Mouse (Mus musculus) adrenal gland, adult 8-10 months (tissue): ENCODE measurements around the gene Pdxk. TPM values are rescaled to one million over a fixed set of nuclear protein-coding genes. Genes with fewer than 3 reads are reported as not detected.

Experiments used
- DNase-seq: peaks from one replicate; pipeline ENCODE4 v3.0.0; 2022
- total RNA-seq, 4 experiments: library from RNA; stranded (reverse); gene quantifications; 2 replicates each; pipeline ENCODE4 v1.2.4; 2022

Pdxk gene
- total RNA-seq, 4 experiments from 2014 or later: 31.7 to 46.1 (median 42.1) TPM

DNA sequence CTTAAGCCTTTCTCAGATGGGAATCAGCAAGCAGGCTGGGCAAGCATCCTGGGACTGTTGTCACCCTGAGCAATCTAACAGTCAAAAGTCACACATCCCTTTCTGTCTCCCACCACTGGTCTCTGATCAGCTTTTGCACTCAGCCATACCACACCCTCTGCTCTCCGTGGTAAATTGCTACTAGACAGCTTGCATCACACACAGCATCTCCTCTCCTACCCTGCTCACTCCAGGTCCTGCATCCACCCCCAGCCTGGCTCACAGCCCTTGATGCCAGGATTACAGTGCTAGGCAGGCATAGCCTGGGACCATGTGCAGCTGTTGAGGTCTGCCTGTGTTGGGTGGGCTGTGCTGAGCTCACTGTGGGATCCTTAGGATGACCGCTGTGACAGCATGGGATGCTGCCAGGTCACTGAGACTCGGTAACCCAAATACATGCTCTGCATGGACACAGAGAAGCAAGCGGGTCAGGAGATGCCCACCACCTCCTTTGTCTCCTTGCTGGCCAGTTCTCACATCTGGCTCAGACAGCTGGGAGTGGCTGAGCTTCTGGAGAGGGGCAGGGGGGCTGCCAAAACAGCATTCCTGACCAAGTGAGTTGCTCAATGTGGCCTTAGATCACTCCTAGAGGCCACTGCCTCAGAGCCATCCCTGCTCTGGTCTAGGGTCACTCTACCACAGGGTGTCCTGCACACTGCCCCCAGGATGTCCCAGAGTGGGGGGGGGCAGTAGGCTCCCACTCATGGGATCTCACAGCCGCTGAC lies 6.2 kb downstream of the Pdxk start:
- DNase-seq: no peak

DNA sequence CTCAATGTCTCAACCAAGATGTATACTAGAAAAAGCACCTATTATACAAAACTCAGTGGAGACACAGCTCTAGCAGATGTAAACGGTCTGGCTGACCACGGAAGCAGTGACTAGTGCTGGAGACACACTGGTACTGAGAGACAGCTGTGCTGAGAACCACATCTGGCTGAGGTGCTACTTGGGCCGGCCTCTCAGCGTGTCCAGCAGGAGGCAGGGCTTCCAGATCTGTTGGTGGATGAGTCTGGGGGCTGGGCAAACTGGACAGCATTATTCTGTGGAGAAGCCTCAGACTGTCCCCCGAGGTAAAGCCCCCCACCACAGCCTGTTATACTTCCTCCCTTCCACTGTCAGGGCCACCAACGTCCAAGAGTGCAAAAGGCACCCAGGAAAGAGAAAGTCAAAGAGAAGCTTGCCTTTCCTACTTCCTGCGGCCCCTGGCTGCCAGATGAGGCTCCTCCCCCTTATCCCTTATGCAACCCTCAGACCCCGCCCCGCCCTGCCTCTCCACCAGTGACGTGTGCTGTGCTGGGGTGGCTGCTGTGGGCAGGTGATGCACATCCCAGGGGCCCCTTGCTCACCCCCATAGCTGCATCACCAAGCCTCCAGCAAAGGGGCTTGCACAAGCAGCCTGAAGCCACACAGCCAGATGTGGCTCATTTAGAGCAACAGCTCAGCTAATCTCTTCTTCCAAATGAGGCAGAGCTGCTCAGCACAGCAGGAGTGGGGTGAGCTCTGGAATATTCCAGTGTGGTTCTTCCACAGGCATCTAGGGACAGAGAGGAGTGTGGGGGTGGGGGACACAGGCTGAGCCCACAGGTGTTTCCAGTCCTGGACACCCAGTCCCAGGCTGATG lies 7.1 kb downstream of the Pdxk start:
- DNase-seq: peak; percentile 35

DNA sequence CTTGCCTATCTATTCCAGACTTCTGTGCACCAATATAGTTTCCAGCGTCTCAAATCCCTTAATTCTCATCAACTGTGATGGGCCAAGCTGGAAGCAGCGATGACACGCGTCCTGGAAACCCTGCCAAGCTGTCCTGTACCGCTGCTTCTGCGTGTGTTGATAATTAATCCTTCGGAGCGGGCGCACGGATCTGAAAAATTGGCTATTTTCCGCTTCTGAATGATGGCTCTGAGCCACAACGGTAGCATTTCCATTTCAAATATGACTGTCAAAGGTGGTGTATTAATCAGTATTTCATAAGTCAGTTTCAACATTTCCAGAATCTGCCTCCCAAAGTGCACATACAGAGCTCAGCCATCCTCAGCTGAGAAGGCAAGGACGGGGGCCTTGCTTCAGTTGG lies 8.1 kb downstream of the Pdxk start:
- DNase-seq: no peak

DNA sequence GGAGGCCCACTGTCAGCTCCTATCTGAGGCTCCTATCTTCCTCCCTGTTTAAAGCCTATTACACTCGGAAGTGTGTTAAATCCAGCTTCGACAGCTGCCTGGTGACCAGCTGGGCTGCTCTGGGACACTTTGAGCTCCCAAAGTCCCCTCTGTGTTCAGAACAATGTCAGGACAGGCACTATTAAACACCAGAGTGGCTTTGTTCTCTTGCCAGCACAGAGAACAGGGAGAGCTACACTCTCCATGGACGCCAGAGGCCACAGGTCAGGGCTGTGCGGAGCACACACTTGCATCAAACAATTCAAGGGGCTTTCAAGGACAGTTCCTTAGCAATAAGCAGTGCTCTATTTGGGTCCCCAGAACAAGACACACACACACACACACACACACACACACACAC lies 12.1 kb downstream of the Pdxk start:
- DNase-seq: peak; percentile 41

DNA sequence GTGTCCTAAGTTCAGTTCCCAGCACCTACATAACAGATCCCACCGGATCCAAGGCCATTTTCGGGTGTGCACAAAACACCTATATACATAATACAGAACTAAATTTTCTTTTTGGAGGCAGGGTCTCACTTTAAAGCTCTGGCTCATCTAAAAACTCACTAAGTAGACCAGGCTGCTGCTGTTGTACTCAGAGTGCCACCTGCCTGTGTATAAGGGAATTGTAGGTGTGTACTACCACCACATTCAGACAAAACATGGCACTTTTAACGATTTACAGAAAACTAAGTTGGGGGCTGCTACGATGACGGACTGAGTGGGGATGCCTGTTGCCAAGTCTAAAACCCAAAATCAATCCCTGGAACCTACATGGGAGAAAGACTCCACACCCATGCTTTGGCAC lies 14.0 kb downstream of the Pdxk start:
- DNase-seq: no peak

DNA sequence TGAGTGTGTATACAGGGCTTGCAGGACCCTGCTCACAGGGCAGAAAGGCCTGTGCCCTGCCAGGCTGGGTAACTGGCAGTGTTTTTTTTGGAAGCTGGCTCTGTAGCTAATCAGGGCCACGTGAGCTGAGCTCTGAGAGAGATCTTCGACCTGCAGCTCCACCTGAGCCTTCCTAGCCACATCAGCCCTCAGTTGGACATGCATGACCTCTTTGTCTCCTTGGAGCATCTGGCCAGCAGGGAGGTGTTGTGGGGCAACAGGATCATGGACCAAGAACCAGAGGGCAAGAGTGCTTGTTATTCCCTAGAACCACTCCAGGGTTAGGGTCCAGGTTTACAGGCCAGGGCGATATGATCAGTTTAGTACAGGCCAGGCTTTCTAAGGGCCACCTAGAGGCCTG lies 17.4 kb downstream of the Pdxk start:
- DNase-seq: no peak

DNA sequence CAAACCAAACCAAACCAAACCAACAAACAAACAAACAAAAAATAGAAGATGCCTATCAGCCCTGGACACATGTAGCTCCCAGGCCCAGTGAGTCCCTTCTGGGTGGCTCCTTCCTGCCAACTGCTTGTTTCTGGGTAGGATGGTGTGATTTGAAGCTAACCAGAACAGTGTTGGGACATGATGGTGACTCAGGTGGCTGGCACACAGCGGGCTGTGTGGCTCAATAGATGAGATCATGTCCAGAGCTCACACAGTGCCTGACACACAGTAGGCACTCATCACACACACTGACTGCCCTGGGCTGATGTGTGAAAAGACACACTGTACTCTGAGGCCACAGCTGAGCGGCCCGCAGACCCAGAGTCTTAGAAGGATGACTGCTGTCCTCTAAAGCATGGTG lies 18.6 kb downstream of the Pdxk start:
- no peak for DNase-seq

DNA sequence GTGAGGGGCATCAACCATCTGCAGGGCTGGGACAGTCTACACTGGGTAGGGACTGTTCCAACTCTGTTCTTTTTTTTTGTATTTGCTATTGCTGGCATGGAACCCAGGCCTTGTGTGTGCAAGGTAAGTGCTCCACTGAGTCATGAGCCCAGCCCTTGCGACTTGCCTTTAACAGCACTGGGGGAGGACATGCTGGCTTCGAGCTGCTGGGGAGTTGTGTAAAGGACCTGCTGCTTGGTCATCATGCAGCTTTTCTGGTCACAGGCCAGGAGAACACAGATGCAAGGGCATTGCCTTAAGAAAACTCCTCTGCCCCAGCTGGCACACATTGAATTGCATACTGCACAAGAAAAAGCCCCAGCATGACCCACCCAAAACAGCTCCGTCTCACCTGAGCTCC lies 22.5 kb downstream of the Pdxk start:
- no peak for DNase-seq

DNA sequence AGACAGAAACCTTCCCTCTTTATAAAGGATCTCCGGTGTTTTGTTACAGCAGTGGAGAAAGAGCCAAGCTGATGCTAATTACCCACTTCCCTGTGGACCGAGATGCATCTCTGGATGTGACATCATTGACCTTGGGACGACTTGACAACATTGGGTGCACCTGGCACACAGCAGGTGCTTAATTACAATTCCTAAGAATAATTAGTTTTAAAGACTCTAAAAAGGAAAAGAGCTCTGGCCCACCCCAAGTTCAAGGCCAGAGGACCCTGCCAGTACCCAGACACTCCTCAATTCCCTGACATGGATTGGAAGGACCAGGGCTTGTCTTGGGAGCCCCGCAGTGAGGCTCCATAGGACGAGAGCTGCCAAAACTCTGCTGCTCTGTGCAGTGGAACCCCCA lies 23.2 kb downstream of the Pdxk start:
- DNase-seq: no peak

DNA sequence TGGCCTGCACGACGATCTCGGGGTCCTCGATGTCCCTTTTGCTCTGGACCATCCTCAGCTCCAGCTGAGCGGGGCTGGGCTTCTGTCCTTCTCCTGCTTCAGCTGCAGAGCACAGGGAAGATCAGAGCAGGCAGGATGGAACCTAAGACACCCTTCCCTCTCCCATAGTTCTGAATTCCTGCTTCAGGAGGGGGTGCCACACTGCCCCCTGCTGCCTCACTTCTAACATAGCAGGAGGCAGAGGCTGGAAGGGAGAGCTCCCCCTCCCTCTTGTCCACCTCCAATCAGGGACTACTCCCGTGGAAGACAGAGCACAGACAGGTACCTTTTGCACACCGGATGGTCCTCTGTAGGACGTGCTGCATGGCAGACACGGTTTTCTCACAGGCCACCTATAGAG lies 24.0 kb downstream of the Pdxk start:
- no peak for DNase-seq

DNA sequence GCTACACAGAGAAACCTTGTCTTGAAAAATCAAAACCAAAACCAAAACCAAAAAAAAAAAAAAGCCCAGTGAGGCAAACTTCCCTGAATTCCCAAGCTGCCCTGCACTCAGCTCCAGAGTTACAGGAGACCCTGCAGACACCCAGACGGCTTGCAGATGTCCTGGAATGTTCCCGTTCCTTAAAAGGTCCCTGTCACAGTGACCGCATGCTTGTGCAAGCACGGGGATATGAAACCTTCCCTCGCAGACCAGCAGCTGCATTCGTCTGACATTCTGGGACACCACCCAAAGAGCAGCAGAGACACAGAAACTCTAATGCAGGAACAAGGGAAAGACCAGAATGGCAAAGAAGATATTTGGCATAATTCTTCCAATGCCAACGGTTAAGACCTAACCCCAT lies 24.8 kb downstream of the Pdxk start:
- DNase-seq: no peak

DNA sequence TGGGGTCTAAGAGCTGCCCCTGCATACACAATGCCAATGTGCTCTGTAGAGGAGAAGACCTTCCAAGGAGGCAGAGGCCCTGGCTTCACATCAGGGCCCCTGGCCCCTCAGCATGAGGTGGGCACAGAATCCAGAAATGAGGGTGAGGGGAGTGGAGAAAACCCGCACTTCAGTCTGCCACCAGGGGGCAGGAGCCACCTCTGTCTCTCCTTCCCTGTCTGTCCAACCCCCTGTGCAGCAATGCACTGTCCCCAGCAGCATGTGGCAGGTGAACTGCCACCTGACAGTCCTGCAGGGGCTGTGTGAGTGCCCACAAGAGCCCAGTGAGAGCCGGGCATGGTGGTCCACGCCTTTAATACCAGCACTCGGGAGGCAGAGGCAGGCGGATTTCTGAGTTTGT lies 25.2 kb downstream of the Pdxk start:
- no peak for DNase-seq

DNA sequence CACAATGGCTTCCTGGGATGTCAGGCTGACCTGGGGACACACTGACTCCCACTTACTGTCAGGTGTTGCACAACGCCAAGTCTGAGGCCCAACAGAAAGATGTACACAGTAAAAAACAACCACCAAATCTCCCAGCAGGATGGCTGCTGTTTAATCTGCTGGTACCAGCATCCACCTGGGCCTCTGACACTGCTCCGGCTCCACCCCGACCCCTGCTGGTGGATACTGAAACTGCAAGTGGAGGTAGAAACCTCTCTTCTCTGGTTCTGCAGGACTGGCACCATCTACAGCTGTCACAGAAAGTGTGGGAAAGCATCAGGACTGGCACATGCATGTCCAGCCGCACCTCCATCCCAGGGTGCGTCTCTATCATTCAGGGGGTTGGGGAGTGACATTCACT lies 26.7 kb downstream of the Pdxk start:
- peak; percentile 56 for DNase-seq

DNA sequence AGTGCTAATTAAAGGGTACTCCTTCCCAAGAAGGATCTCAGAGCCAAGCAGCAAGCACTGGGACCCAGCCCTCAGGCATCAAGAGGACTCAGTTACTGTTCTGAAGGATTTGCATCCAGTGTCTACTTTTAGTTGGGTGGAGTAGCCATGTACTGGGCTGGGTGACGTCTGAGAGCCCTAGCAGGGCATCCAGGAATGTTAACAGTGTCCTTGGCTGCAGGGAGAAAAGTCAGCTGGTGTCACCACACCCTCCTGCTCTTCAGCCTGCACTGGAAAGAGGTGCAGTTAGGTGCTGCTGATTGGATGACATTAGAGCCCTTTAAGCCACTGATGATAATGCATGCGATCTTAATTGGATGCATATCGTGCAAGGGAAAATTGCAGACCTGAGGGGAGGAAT lies 31.9 kb downstream of the Pdxk start:
- DNase-seq: no peak

DNA sequence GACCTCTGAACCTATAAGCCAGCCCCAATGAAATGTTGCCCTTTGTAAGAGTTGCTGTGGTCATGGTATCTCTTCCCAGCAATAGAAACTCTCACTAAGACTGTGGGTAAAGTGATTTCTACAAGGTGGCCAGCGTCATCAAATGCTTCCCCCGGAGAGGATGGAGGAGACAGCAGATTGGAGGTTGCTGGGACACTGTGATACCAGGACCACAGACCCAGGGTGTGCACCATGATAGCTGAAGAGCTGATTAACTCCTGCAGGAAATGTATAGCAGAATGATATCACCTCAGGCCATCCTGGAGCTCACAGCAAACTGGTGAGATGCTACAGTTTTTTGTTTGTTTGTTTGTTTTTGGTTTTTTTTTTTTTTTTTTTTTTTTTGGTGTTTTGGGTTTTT lies 35.0 kb downstream of the Pdxk start:
- DNase-seq: no peak

DNA sequence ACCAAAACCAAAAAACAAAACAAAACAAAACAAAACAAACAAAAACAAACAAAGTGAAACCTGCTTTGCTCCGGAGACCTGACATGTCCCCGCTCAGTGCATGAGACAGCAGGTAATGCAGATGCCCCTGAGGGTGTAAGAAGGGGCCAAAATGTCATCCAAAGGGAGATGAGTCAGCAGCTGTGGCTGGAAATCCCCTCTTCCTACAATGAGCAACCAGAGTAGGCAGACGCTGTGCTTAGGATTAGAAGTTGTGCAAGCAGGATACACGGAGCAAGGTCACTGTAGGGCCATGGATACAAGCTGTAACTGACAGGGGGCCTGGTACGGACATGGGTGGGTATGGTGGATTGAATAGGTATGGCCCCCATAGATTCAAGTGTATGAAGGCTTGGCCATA lies 35.6 kb downstream of the Pdxk start:
- DNase-seq: no peak

DNA sequence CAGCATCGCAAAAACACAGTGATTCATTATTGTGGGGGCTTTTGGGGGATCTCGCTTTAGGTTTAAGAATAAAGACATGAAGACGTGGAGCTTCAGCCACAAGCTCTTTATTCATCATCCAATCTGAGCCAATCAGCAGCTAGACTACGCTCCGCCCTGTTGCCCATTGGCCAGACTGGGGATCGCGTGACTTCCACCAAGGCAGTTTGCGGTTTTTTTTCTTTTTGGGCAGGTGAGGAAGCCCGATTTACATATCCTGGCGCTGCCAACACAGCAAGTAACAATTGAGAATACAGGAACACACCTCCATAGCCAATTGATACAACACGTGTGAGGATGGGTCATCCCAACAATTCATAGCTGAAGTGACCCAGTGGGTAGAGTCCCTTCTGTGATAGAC lies 36.7 kb downstream of the Pdxk start:
- no peak for DNase-seq

DNA sequence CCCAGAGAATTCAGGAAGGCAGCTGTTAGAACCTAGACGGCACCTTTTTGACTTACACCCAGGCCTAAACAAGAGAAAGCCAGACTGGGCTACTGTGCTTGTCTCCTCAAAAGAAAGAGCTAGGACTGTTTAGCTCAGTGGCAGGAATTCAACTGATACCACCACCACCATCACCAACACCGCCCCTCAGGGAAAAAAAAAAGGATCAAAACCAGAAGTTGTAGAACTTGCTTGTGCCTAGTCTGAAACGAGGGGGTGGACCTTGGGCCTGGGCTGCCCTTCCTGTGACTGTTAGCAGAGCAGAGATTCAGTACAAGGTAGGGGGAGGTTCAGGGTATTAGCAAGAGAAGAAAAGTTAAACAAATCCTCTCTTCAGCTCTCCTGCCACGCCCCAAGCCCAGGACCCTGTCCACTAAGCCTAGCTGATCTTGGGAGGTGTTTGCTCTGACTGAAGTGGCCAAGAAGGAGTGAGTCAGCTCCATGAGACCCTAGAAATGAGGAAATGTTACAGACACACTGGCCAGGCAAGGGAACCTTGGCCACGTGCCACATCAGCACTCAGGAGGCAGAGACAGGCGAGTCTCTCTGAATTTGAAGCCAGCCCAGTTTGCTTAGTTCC lies 38.5 kb downstream of the Pdxk start:
- no peak for DNase-seq

DNA sequence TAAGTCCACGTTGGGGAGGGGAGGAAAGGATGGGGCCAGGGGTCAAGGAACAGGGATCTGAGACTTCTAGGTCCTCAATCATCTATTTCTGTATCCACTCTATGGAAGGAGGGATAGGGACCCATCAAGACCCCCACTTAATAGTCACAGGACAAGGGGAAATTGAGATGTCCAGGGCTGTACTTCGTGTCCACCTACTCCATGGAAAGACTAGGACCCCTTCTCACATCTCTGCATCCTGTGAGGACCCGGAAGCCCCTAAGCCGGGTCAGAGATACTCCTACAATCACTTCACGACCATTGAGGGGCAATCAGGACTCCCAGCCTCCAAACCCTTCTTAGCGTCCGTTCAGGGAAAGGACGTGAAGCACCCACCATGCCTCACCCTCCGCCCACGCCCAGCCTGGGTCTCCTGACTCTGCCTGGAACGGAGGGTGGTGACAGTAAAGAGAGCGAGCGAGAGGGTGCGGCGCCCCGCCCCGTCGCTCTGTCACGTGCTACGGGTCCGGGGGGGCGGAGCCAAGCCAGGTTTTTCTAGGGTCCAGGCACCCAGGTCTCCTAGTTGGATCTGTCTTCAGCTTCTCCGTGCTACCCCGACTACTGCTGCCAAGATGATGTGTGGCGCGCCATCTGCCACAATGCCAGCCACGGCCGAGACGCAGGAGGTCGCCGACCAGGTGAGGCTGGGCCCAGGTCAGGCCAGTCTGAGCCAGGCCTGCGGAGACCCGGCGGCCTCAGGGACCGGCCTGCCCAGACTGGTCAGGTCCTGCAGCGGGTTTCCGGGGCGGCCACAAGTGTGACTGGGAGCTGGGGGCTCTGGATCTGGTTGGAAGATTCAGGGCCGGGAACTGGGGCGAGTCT lies 39.4 kb downstream of the Pdxk start, which contains the start of gene Cstb:
Gene Cstb, plus strand, starts transcription at position 489 of the 861 bp plus-strand sequence.
- peak; percentile 78 for DNase-seq

DNA sequence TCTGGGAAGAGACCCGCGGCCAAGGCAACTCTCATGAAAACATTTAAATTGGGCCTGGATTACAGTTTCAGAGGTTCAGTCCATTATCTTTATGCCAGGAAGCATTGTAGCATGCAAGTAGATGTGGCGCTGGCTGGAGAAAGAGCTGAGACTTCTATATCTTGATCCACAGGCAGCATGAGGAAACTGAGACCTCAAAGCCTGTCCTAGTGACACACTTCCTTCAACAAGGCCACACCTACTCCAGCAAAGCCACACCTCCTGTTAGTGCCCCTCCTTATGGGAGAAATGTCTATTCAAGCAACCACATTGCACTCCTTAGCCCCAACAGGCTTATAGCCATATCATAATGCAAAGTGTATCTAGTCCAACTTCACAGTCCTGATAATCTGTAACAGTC lies 42.2 kb downstream of the Pdxk start:
- no peak for DNase-seq

DNA sequence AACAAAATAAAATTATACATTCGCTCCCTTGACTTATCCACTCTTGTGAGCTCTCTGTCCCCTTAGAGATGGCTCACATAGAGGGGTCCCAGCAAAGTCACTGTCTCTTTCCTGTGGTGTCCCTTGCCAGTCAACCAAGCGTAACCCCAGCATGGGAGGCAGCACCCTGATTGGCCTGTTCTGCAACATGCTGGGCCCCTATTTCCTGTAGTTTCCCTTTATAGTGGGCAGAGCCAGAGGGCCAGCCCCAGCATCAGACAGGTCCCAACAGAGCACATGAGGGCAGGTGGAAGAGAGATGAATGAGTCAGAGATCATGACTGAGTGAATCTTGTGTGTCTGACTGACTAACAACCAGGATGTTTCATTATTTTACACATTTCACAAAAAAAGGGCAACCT lies 43.8 kb downstream of the Pdxk start:
- no peak for DNase-seq

DNA sequence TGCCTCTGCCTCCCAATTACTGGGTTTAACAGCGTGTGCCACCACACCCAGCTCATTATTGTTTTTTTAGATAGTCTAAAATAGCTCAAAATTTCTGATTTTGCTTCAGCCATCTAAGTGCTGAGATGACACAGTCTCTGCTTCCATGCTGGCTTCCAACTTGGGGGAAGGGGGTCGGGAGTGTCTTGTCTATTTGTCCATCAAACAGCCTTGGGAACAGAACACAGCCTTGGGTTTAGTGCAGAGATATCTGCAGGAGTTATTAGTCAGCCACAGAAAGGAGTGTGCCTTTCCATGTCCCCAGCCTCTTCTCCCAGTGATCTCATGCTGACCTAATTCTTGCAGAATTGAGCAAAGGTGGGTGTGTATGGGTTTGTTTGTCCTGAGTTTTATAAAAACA lies 46.0 kb downstream of the Pdxk start:
- DNase-seq: peak; percentile 56

DNA sequence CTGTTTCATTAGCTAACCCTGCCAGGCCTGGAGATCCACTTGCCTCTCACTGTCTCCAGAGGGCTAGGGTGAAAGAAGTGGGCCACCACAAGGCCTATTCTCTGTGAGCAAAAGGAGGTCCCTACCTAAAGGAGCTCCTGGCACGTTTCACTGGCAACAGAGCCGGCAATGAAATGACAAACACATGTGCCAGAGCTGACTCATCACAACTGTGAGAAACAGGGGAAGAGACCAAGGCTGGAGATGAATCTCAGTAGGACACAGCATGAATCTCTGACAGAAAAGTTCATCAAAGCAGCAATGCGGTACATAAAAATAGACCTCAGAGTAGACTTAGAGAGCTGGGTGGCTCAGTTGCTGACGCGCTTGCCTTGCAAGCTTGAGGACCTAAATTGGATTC lies 46.9 kb downstream of the Pdxk start:
- DNase-seq: peak; percentile 75
